Mouse (Mus musculus) testis, adult 10 weeks (tissue): ENCODE measurements around the gene Gm5294. TPM values are rescaled to one million over a fixed set of nuclear protein-coding genes. Genes with fewer than 3 reads are reported as not detected.

Source experiments
- polyA plus RNA-seq: library from polyadenylated mRNA; stranded (reverse); fragments of 350-450 nt; fragmentation: Illumina TruSeq; extraction: RNeasy Lipid Tissue Mini Kit (QIAGEN cat#74804); gene quantifications from one replicate; pipeline ENCODE4 v1.2.3, GENCODE M21; 2014; ENCODE audit warnings: low read depth, low replicate concordance

Gene Gm5294
- polyA plus RNA-seq = not detected

DNA sequence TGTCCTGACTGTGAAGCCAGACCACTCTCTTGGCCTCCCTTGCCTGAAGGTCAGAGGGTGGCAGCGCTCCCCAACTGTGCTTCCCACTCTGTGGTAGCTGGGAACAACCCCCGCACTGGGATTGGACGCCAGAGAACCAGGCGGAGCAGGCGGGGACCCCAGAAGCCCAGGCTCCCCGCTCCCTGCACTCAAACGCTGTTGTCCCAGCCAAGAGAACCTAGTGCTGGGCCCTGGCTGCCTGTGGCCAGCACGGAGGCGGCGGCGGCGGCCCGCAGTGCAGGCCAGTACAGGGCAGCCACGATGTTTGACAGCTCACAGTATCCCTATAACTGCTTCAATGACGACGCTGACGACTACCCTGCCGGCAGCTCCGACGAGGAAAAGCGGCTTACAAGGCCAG lies at the start of gene Gm5294:
Gene Gm5294 (plus strand): TSS at position 301 of the 400 bp plus-strand sequence.

Other genes with a start within 250 kb of the Gm5294 start
- 15.8 TPM for gene Zfp68, start 200.3 kb upstream of the Gm5294 start, polyA plus RNA-seq
- 1.7 TPM for gene A430033K04Rik, start 197.2 kb upstream of the Gm5294 start, polyA plus RNA-seq
- gene Fam20c, start 65.6 kb upstream of the Gm5294 start, polyA plus RNA-seq = 0.10 TPM
- 6.2 TPM for gene Pdgfa, start 177.3 kb downstream of the Gm5294 start, polyA plus RNA-seq